Mouse (Mus musculus) Patski (cell line): ENCODE data around the gene Mrpl45. TPM values are rescaled to one million over a fixed set of nuclear protein-coding genes. Genes with fewer than 3 reads are reported as not detected.

Experiments used
- ATAC-seq: fragments of 100-300 bp; one replicate; pipeline ENCODE4 v1.8.0; 2021
- CTCF ChIA-PET: fragments of 350-600 bp; sonication (Branson Sonifier 250); formaldehyde crosslinking; loops from one replicate; lab custom pipeline; 2022; ENCODE audit warnings: inconsistent platforms; lab: Charles Lee
- POLR2A ChIA-PET: fragments of 350-600 bp; sonication (Branson Sonifier 250); formaldehyde crosslinking; loops from one replicate; lab custom pipeline; 2022; ENCODE audit warnings: antibody characterized with exemption, inconsistent platforms; lab: Charles Lee
- DNase-seq: peaks from one replicate; pipeline ENCODE4 v3.0.0-alpha.2; 2011; ENCODE audit warnings: low read depth, low spot score
- H3K27me3 ChIP-seq: fragments of 371-371 bp; one replicate; pipeline ENCODE4 v1.5.1; 2021
- CTCF ChIP-seq: fragments of 100-300 bp; IDR thresholded peaks from one replicate; pipeline ENCODE4 v1.5.1; 2021
- in situ Hi-C: fragments of 300-500 bp; cut with MboI; formaldehyde crosslinking; loops from 3 replicates; pipeline ENCODE4 v1.11.1; 2018; ENCODE audit warnings: low pct_unique_long_range_greater_than_20kb, mixed read lengths
- polyA plus RNA-seq: library from polyadenylated mRNA; unstranded; gene quantifications from one replicate; pipeline ENCODE4 v1.2.3, GENCODE M21; 2021

Gene Mrpl45
- polyA plus RNA-seq, 1 experiment from 2014 or later, result 43.5 TPM

- in situ Hi-C loops, result no loop called here
These were observed 26.0 kb upstream of the Mrpl45 start for GRCm38 (mm10) chr11:97289276-97290230.

GRCm38 (mm10) chr11:97292731-97293130, 22.8 kb upstream of the Mrpl45 start:
- TF ChIP-seq CTCF, result no peak
- H3K27me3 ChIP-seq, result no peaks in the 10 kb centered on the region
- DNase-seq, result no peak
- in situ Hi-C loops, result no loop called here
- no peak for ATAC-seq
- POLR2A ChIA-PET, result interaction anchor here (0.5 kb wide), 1 partner anchor 317 kb away, joined by 3 read pairs; no protein-coding TSS in a partner anchor
- CTCF ChIA-PET, result no interaction called here

More at GRCm38 (mm10) chr11:97289276-97290230, 26.0 kb upstream of the Mrpl45 start:
- POLR2A ChIA-PET, result no interaction called here
- DNase-seq (no peak), ATAC-seq (no peak)
- H3K27me3 ChIP-seq, result no peaks in the 10 kb centered on the region
- TF ChIP-seq CTCF, result no peak
- CTCF ChIA-PET, result interaction anchor here (1.1 kb wide), 1 partner anchor 12 kb away, joined by 3 read pairs; no protein-coding TSS in a partner anchor

GRCm38 (mm10) chr11:97296542-97296941, 19.0 kb upstream of the Mrpl45 start:
- no peak for TF ChIP-seq CTCF
- in situ Hi-C loops, result no loop called here
- no peaks in the 10 kb centered on the region for H3K27me3 ChIP-seq
- no peak for DNase-seq
- ChIA-PET CTCF (interaction anchor here (1.1 to 1.5 kb wide), 3 partner anchors 9 to 18 kb away, joined by 3 read pairs; no protein-coding TSS in a partner anchor), POLR2A (no interaction called here)
- ATAC-seq, result no peak

GRCm38 (mm10) chr11:97299939-97300338, 15.6 kb upstream of the Mrpl45 start:
- ATAC-seq, result no peak
- POLR2A ChIA-PET, result interaction anchor here (0.6 kb wide), 1 partner anchor 16 kb away, joined by 5 read pairs; no protein-coding TSS in a partner anchor

GRCm38 (mm10) chr11:97301406-97301805, 14.1 kb upstream of the Mrpl45 start:
- ChIA-PET POLR2A (no interaction called here), CTCF (interaction anchor here (1.0 kb wide), 1 partner anchor 12 kb away, joined by 3 read pairs; no protein-coding TSS in a partner anchor)
- in situ Hi-C loops, result loop anchor here (25.0 kb wide), 1 partner anchor 89 kb away; no protein-coding TSS in a partner anchor
- ATAC-seq (no peak), DNase-seq (no peak)
- no peak for TF ChIP-seq CTCF
- H3K27me3 ChIP-seq, result no peaks in the 10 kb centered on the region

More at GRCm38 (mm10) chr11:97299939-97300338, 15.6 kb upstream of the Mrpl45 start:
- TF ChIP-seq CTCF, result no peak
- CTCF ChIA-PET, result interaction anchor here (0.7 to 2.2 kb wide), 2 partner anchors 10 to 16 kb away, joined by 3 to 5 read pairs; no protein-coding TSS in a partner anchor
- no peak for DNase-seq
- in situ Hi-C loops, result loop anchor here (25.0 kb wide), 1 partner anchor 88 kb away; no protein-coding TSS in a partner anchor
- H3K27me3 ChIP-seq, result no peaks in the 10 kb centered on the region

GRCm38 (mm10) chr11:97302231-97302781, 13.2 kb upstream of the Mrpl45 start:
- DNase-seq (no peak), ATAC-seq (no peak)
- TF ChIP-seq CTCF, result no peak
- ChIA-PET POLR2A (interaction anchor here (1.2 kb wide), 1 partner anchor 23 kb away, joined by 3 read pairs; no protein-coding TSS in a partner anchor), CTCF (interaction anchor here (1.0 kb wide), 2 partner anchors 13 to 18 kb away, joined by 3 to 4 read pairs; no protein-coding TSS in a partner anchor)
- in situ Hi-C loops, result loop anchor here (25.0 kb wide), 1 partner anchor 90 kb away; no protein-coding TSS in a partner anchor
- no peaks in the 10 kb centered on the region for H3K27me3 ChIP-seq

GRCm38 (mm10) chr11:97304631-97305030, 10.9 kb upstream of the Mrpl45 start:
- in situ Hi-C loops, result loop anchor here (25.0 kb wide), 1 partner anchor 92 kb away; no protein-coding TSS in a partner anchor
- DNase-seq (no peak), ATAC-seq (no peak)
- no peaks in the 10 kb centered on the region for H3K27me3 ChIP-seq
- ChIA-PET POLR2A (no interaction called here), CTCF (interaction anchor here (1.1 kb wide), 1 partner anchor 17 kb away, joined by 4 read pairs; no protein-coding TSS in a partner anchor)
- TF ChIP-seq CTCF, result no peak

- CTCF ChIA-PET, result no interaction called here
- no peak for DNase-seq
- POLR2A ChIA-PET, result interaction anchor here (1.4 kb wide), 1 partner anchor 12 kb away, joined by 3 read pairs; no protein-coding TSS in a partner anchor
- TF ChIP-seq CTCF, result no peak
- no peaks in the 10 kb centered on the region for H3K27me3 ChIP-seq
- ATAC-seq, result no peak
- in situ Hi-C loops, result loop anchor here (25.0 kb wide), 1 partner anchor 95 kb away; no protein-coding TSS in a partner anchor
These were observed 8.0 kb upstream of the Mrpl45 start for GRCm38 (mm10) chr11:97307294-97308069.

- DNase-seq, result no peak
- H3K27me3 ChIP-seq, result no peaks in the 10 kb centered on the region
- TF ChIP-seq CTCF, result no peak
- no peak for ATAC-seq
- in situ Hi-C loops, result loop anchor here (25.0 kb wide), 1 partner anchor 97 kb away; no protein-coding TSS in a partner anchor
- ChIA-PET CTCF (interaction anchor here (2.2 to 3.0 kb wide), 2 partner anchors 31 to 65 kb away, joined by 11 to 16 read pairs; no protein-coding TSS in a partner anchor), POLR2A (interaction anchor here (2.8 kb wide), 1 partner anchor 29 kb away, joined by 15 read pairs; the partner anchor contains the start of gene Npepps)
These were observed 6.6 kb upstream of the Mrpl45 start for GRCm38 (mm10) chr11:97308806-97309450.
